Mouse (Mus musculus) kidney, postnatal 4 days (tissue): ENCODE measurements around the gene Hecw1.
A peak's percentile ranks its signal among the peaks of the same experiment; 100 is the strongest.

ENCODE experiments used
- DNase-seq, 2 experiments: peaks; one replicate each; pipeline ENCODE4 v3.0.0; 2021; ENCODE audit warnings: mixed read lengths in 2 of 2

Gene Hecw1

GRCm38 (mm10) chr13:14522906-14523269, at the start of gene Hecw1:
TSS of gene Hecw1 (minus strand) at chr13:14523228.
- DNase-seq, result peak in 1 of 2 experiments; percentile 3

GRCm38 (mm10) chr13:14561336-14561735, 38.3 kb upstream of the Hecw1 start:
- DNase-seq, result no peak

GRCm38 (mm10) chr13:14552628-14553027, 29.6 kb upstream of the Hecw1 start:
- no peak for DNase-seq

- no peak for DNase-seq
Observed at GRCm38 (mm10) chr13:14542860-14543259, 19.8 kb upstream of the Hecw1 start.

- peak; percentile 10 to 22 for DNase-seq
Observed at GRCm38 (mm10) chr13:14522128-14522905, 711 bp downstream of the Hecw1 start.

GRCm38 (mm10) chr13:14521746-14522127, 1.3 kb downstream of the Hecw1 start:
- DNase-seq, result peak in 1 of 2 experiments; percentile 2

- DNase-seq, result no peak
Observed at GRCm38 (mm10) chr13:14519605-14520004, 3.4 kb downstream of the Hecw1 start.

- DNase-seq, result no peak
Observed at GRCm38 (mm10) chr13:14517478-14517877, 5.5 kb downstream of the Hecw1 start.

GRCm38 (mm10) chr13:14515106-14515505, 7.9 kb downstream of the Hecw1 start:
- no peak for DNase-seq

- no peak for DNase-seq
Observed at GRCm38 (mm10) chr13:14513934-14514333, 9.1 kb downstream of the Hecw1 start.

GRCm38 (mm10) chr13:14506765-14507164, 16.3 kb downstream of the Hecw1 start:
- DNase-seq, result no peak

- no peak for DNase-seq
Observed at GRCm38 (mm10) chr13:14500251-14500650, 22.8 kb downstream of the Hecw1 start.

- no peak for DNase-seq
Observed at GRCm38 (mm10) chr13:14498780-14499179, 24.2 kb downstream of the Hecw1 start.

GRCm38 (mm10) chr13:14496954-14497353, 26.1 kb downstream of the Hecw1 start:
- no peak for DNase-seq

- DNase-seq, result no peak
Observed at GRCm38 (mm10) chr13:14487812-14488211, 35.2 kb downstream of the Hecw1 start.

GRCm38 (mm10) chr13:14471121-14471520, 51.9 kb downstream of the Hecw1 start:
- no peak for DNase-seq

GRCm38 (mm10) chr13:14467517-14467916, 55.5 kb downstream of the Hecw1 start:
- DNase-seq, result no peak

- no peak for DNase-seq
Observed at GRCm38 (mm10) chr13:14461036-14461435, 62.0 kb downstream of the Hecw1 start.

- DNase-seq, result no peak
Observed at GRCm38 (mm10) chr13:14457043-14457442, 66.0 kb downstream of the Hecw1 start.

GRCm38 (mm10) chr13:14439540-14439939, 83.5 kb downstream of the Hecw1 start:
- no peak for DNase-seq

- DNase-seq, result no peak
Observed at GRCm38 (mm10) chr13:14428845-14429553, 94.0 kb downstream of the Hecw1 start.

- no peak for DNase-seq
Observed at GRCm38 (mm10) chr13:14424836-14425235, 98.2 kb downstream of the Hecw1 start.

GRCm38 (mm10) chr13:14413405-14413804, 109.6 kb downstream of the Hecw1 start:
- no peak for DNase-seq

- DNase-seq, result no peak
Observed at GRCm38 (mm10) chr13:14374470-14374869, 148.6 kb downstream of the Hecw1 start.
